14 mouse cellular contexts compared by ENCODE assay signal in genomic region chr16:25255603-25256260, GRCm38 (mm10). TPM values are rescaled to one million over a fixed set of nuclear protein-coding genes. Genes with fewer than 3 reads are reported as not detected.
DNase-seq lines count a peak whose midpoint lies in the region; ATAC-seq and TF ChIP-seq lines count a peak whose summit lies in the region.
"Had no signal": no experiment of that assay in that cellular context is flagged by ENCODE, and none has a peak within 500 bp of the region (broad histone marks: within the 10 kb centered on the region; RNA-seq: fewer than 3 reads in every experiment).

No protein-coding gene starts in this region.

- ATAC-seq in forebrain, embryonic 14.5 days, result peak; percentile 92
- ATAC-seq in forebrain, embryonic 12.5 days (ENCODE audit: low FRiP score), result no peak
- no peak for ATAC-seq in cerebellum, adult (ENCODE audit: insufficient number of reproducible peaks, low FRiP score, low TSS enrichment)

- H3K36me3 ChIP-seq in forebrain, embryonic 14.5 days (ENCODE audit: control insufficient read depth, insufficient read depth, low read length), result no peaks in the 10 kb centered on the region
- no peaks in the 10 kb centered on the region for H3K36me3 ChIP-seq in forebrain, embryonic 12.5 days (replicated peaks)
- H3K36me3 ChIP-seq: G1E had no signal

- no peak overlapping the region for H3K9ac ChIP-seq in forebrain, embryonic 14.5 days (ENCODE audit: low read length)
- no peak overlapping the region for H3K9ac ChIP-seq in forebrain, embryonic 12.5 days

- intact Hi-C loops in left cerebral cortex, postnatal 14 days (cut with DNase I), result loop anchor here (10.0 kb wide), 1 partner anchor 291 kb away; no protein-coding TSS in a partner anchor

- DNase-seq in forebrain, embryonic 14.5 days (ENCODE audit: low spot score), result peak; percentile 88
- DNase-seq in retina, postnatal 1 day, result peak; percentile 7
- DNase-seq in retina, embryonic 14.5 days (ENCODE audit: low spot score), result no peak
- peak; percentile 73 to 87 for DNase-seq in left cerebral cortex, postnatal 14 days (ENCODE audit: low spot score in 2 of 2)
- DNase-seq in cerebellum, adult 2 months, result no peak
- DNase-seq in thymus, postnatal 36 days, result no peak
- DNase-seq: thymus, postnatal 14 days had no signal

- H3K27me3 ChIP-seq in forebrain, embryonic 14.5 days (replicated peaks; ENCODE audit: control insufficient read depth, insufficient read depth, low read length), result no peaks in the 10 kb centered on the region
- no peaks in the 10 kb centered on the region for H3K27me3 ChIP-seq in forebrain, embryonic 12.5 days
- no peaks in the 10 kb centered on the region for H3K27me3 ChIP-seq in cerebellum, adult 2 months (ENCODE audit: control insufficient read depth, insufficient read depth, low read length)

- H3K4me2 ChIP-seq in forebrain, embryonic 14.5 days (ENCODE audit: low read length), result no peak overlapping the region
- H3K4me2 ChIP-seq in forebrain, embryonic 12.5 days, result no peak overlapping the region

- no peak for TF ChIP-seq CTCF in cerebellum, adult 2 months (IDR thresholded peaks at IDR 0.05; ENCODE audit: borderline replicate concordance, insufficient read depth, low read depth, low read length)

- H3K4me1 ChIP-seq in forebrain, embryonic 14.5 days (ENCODE audit: control insufficient read depth, insufficient read depth, low read length), result peaks cover 3% of the 10 kb centered on the region; the same call in 1 of the 2 replicates
- no peaks in the 10 kb centered on the region for H3K4me1 ChIP-seq in forebrain, embryonic 12.5 days
- H3K4me1 ChIP-seq in cerebellum, adult 2 months (ENCODE audit: control insufficient read depth, insufficient read depth, low read length), result no peaks in the 10 kb centered on the region

- peak overlapping the region; percentile 66; the same call in 1 of the 2 replicates for H3K27ac ChIP-seq in forebrain, embryonic 14.5 days (ENCODE audit: low read depth, low read length)
- H3K27ac ChIP-seq in forebrain, embryonic 12.5 days, result no peak overlapping the region
- H3K27ac ChIP-seq in cerebellum, adult 2 months (ENCODE audit: insufficient read depth, low read length), result no peak overlapping the region
- H3K27ac ChIP-seq: heart, adult 2 months; macrophage had no signal

- no peak for TF ChIP-seq POLR2A in cerebellum, adult 2 months (IDR thresholded peaks at IDR 0.05; ENCODE audit: borderline replicate concordance, insufficient read depth, low read length)

- WGBS in forebrain, embryonic 14.5 days, result 65% methylated on average over 8 of the region's 8 CpGs
- 92% methylated on average over 8 of the region's 8 CpGs for WGBS in forebrain, embryonic 12.5 days
- WGBS in cerebellum, adult 2 months, result 55% methylated on average over 8 of the region's 8 CpGs

- no peaks in the 10 kb centered on the region for H3K9me3 ChIP-seq in forebrain, embryonic 14.5 days (replicated peaks; ENCODE audit: control insufficient read depth, low read length)
- H3K9me3 ChIP-seq in forebrain, embryonic 12.5 days, result no peaks in the 10 kb centered on the region

- H3K4me3 ChIP-seq in forebrain, embryonic 14.5 days (ENCODE audit: low read depth, low read length), result no peak overlapping the region
- no peak overlapping the region for H3K4me3 ChIP-seq in forebrain, embryonic 12.5 days (replicated peaks)
- H3K4me3 ChIP-seq in cerebellum, adult 2 months (replicated peaks; ENCODE audit: insufficient read depth, low read depth, low read length), result no peak overlapping the region
- H3K4me3 ChIP-seq: heart, adult 2 months had no signal

RNA-seq across cellular contexts. Expression of gene Tprg, which starts 30.9 kb away (rescaled TPM):
- polyA plus RNA-seq in forebrain, embryonic 14.5 days (2014; fragmentation: Nextera tagmentation; extraction: Ambion mirVana), result not detected in 2 replicates
- not detected in 2 replicates for polyA plus RNA-seq in forebrain, embryonic 12.5 days (2016; fragmentation: Nextera tagmentation; extraction: Ambion mirVana)
- total RNA-seq in left cerebral cortex, postnatal 14 days (2021), result not detected
- 0.15 TPM in 1 of 2 replicates, not detected in the other for polyA plus RNA-seq in cerebellum, adult 2 months (2012; rRNA removed)
- total RNA-seq: heart, adult 2 months; hematopoietic stem cell, adult 5-6 weeks had no signal
- polyA plus RNA-seq: G1E; heart, adult 2 months; kidney, embryonic 14.5 days; macrophage had no signal

Comparison
In these comparisons a context has a peak if more than half of its experiments do, and no peak if none do; other contexts are left out.
1. DNase-seq: peak in forebrain, embryonic 14.5 days (single experiment), retina, postnatal 1 day (single experiment) and left cerebral cortex, postnatal 14 days (2 of 2); none in retina, embryonic 14.5 days (single experiment), cerebellum, adult 2 months (0 of 2) and thymus, postnatal 36 days (0 of 2).